In the genomic region with DNA sequence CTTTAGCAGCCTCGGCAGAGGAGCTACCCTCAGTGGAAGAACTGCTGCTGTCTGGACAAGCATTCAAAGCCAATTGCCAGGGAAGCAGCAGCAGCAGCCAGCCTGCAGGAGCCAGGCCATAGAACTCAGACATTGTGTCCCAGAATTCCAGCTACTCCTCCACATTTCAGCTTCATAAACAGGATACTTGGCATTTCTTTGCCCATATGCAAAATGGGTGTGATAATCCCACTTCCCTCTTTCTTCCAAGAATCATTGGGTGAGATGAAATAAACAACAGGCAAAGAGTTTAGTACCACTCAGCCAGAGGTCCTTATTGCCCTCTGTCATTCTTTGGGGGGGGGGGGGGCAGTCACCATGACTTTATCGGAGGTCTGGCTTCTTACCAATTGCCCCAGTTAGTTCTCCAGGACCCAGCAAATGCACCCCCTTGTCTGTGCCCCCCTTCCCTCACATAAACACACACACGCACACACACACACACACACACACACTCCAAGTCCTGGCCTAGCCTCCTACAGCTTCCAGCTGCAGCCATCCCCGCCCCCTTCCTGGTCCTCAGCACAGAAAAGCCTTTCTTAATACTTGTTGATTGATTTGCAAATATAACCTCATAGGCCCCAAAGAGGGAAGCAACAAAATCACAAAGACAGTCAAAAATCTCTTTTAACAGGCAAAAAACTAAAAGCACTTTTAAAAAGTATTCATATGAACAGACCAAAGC, we compare ENCODE assay signal across 8 mouse cellular contexts. TPM values are rescaled to one million over a fixed set of nuclear protein-coding genes. Genes with fewer than 3 reads are reported as not detected.
A peak's percentile ranks its signal among the peaks of the same experiment; 100 is the strongest.
DNase-seq lines count a peak whose midpoint lies in the region; ATAC-seq and TF ChIP-seq lines count a peak whose summit lies in the region.

No protein-coding gene starts in this region.

- in situ Hi-C loops in ES-E14 (cut with MboI; ENCODE audit: low sequenced_read_pairs in 2 of 2, unreplicated experiment in 2 of 2), result no loop called here

- DNase-seq in 416B (ENCODE audit: low read depth) (peak; percentile 34), ES-E14 (ENCODE audit: low read depth, low spot score) (no peak), liver (peak; percentile 21)
- no peak for DNase-seq in frontal cortex, postnatal 36 days (ENCODE audit: low spot score in 2 of 2)
- DNase-seq in frontal cortex, postnatal 10 days (ENCODE audit: low spot score in 2 of 2), result no peak
- DNase-seq in urinary bladder, postnatal 25 days (ENCODE audit: low spot score), result no peak

- H3K4me3 ChIP-seq in ES-E14 (ENCODE audit: insufficient read depth in 1 of 2, low read depth in 1 of 2, low read length in 2 of 2, poor library complexity in 1 of 2, severe bottlenecking in 1 of 2), result peak overlapping the region; percentile 69 to 81
- H3K4me3 ChIP-seq in heart, embryonic 15.5 days, result peak overlapping the region; percentile 84
- H3K4me3 ChIP-seq in neural tube, embryonic 12.5 days, result no peak overlapping the region

- 56% methylated on average over 4 of the region's 4 CpGs for WGBS in heart, embryonic 15.5 days
- WGBS in neural tube, embryonic 12.5 days, result 16% methylated on average over 4 of the region's 4 CpGs

- ATAC-seq in heart, embryonic 15.5 days (replicated peaks; ENCODE audit: insufficient number of reproducible peaks, insufficient read depth, low FRiP score, low read depth), result no peak
- ATAC-seq in neural tube, embryonic 12.5 days (ENCODE audit: low FRiP score, low read depth), result no peak

- peaks cover 6% of the 10 kb centered on the region; the same call in 1 of the 2 replicates for H3K36me3 ChIP-seq in ES-E14 (ENCODE audit: control insufficient read depth, insufficient read depth, low read length, poor library complexity, severe bottlenecking)
- H3K36me3 ChIP-seq in heart, embryonic 15.5 days, result no peaks in the 10 kb centered on the region
- no peaks in the 10 kb centered on the region for H3K36me3 ChIP-seq in neural tube, embryonic 12.5 days

- H3K27ac ChIP-seq in ES-E14 (ENCODE audit: insufficient read depth, low read depth, low read length, poor library complexity, severe bottlenecking), result no peak overlapping the region
- H3K27ac ChIP-seq in heart, embryonic 15.5 days, result peak overlapping the region; percentile 83
- no peak overlapping the region for H3K27ac ChIP-seq in neural tube, embryonic 12.5 days

- peaks cover 13% of the 10 kb centered on the region; the same call in 1 of the 2 replicates for H3K27me3 ChIP-seq in heart, embryonic 15.5 days
- peaks cover 7% of the 10 kb centered on the region; the same call in 1 of the 2 replicates for H3K27me3 ChIP-seq in neural tube, embryonic 12.5 days (replicated peaks)

- H3K9me3 ChIP-seq in ES-E14 (ENCODE audit: control insufficient read depth, insufficient read depth, low read depth, low read length), result no peaks in the 10 kb centered on the region
- H3K9me3 ChIP-seq in heart, embryonic 15.5 days (replicated peaks), result no peaks in the 10 kb centered on the region
- no peaks in the 10 kb centered on the region for H3K9me3 ChIP-seq in neural tube, embryonic 12.5 days

- H3K4me2 ChIP-seq in heart, embryonic 15.5 days, result peak overlapping the region; percentile 82
- H3K4me2 ChIP-seq in neural tube, embryonic 12.5 days (replicated peaks), result peak overlapping the region; percentile 95

- no peak overlapping the region for H3K9ac ChIP-seq in ES-E14 (ENCODE audit: insufficient read depth, low read depth, low read length, poor library complexity, severe bottlenecking)
- H3K9ac ChIP-seq in heart, embryonic 15.5 days, result peak overlapping the region; percentile 88; the same call in 1 of the 2 replicates
- H3K9ac ChIP-seq in neural tube, embryonic 12.5 days, result no peak overlapping the region; the same call in 1 of the 2 replicates

- peaks cover 19 to 28% of the 10 kb centered on the region in 2 experiments for H3K4me1 ChIP-seq in ES-E14 (ENCODE audit: control insufficient read depth in 2 of 2, insufficient read depth in 2 of 2, low read length in 2 of 2, poor library complexity in 1 of 2)
- H3K4me1 ChIP-seq in heart, embryonic 15.5 days (replicated peaks), result peaks cover 45% of the 10 kb centered on the region
- peaks cover 21% of the 10 kb centered on the region; the same call in 1 of the 2 replicates for H3K4me1 ChIP-seq in neural tube, embryonic 12.5 days

TF ChIP-seq in ES-E14, 5 proteins besides CTCF, POLR2A, EP300 and RAD21:
- TF ChIP-seq MAFK (IDR thresholded peaks at IDR 0.05; ENCODE audit: insufficient read depth, low read depth, low read length) (no peak), HCFC1 (IDR thresholded peaks at IDR 0.05; ENCODE audit: borderline replicate concordance, insufficient read depth, low read length) (no peak), ZNF384 (IDR thresholded peaks at IDR 0.05; ENCODE audit: low read depth, low read length) (no peak), ZC3H11A (IDR thresholded peaks at IDR 0.05; ENCODE audit: borderline replicate concordance, low read depth, low read length) (no peak), CHD2 (IDR thresholded peaks at IDR 0.05; ENCODE audit: low read depth, low read length) (no peak)

RNA-seq across cellular contexts. Expression of a gene that starts 1.5 kb away (rescaled TPM):
- total RNA-seq in ES-E14 (2012; rRNA removed), result 111 and 133 TPM in 2 replicates
- polyA plus RNA-seq in heart, embryonic 15.5 days (2015; fragmentation: Nextera tagmentation; extraction: Ambion mirVana), result 16.4 and 22.9 TPM in 2 replicates
- 12.4 and 12.6 TPM in 2 replicates for polyA plus RNA-seq in neural tube, embryonic 12.5 days (2016; fragmentation: Nextera tagmentation; extraction: Ambion mirVana)

Comparison
In these comparisons a context has a peak if more than half of its experiments do, and no peak if none do; other contexts are left out.
1. DNase-seq: peak in 416B (single experiment) and liver (single experiment); none in ES-E14 (single experiment), frontal cortex, postnatal 36 days (0 of 2), frontal cortex, postnatal 10 days (0 of 2) and urinary bladder, postnatal 25 days (single experiment).